In genomic region chr14:18893121-18893946, GRCm38 (mm10) we compare ENCODE assay signal across 8 mouse cellular contexts. TPM values are rescaled to one million over a fixed set of nuclear protein-coding genes. Genes with fewer than 3 reads are reported as not detected.
DNase-seq lines count a peak whose midpoint lies in the region; ATAC-seq and TF ChIP-seq lines count a peak whose summit lies in the region.

No protein-coding gene starts in this region.

- DNase-seq in NIH3T3 (ENCODE audit: low read depth), result peak; percentile 92
- DNase-seq in cerebellum, adult 9-10 months, result peak; percentile 92
- DNase-seq in frontal cortex, postnatal 14 days (ENCODE audit: low spot score in 2 of 2), result peak; percentile 72 to 77
- peak; percentile 88 to 93 for DNase-seq in layer of hippocampus, postnatal 10 days (ENCODE audit: low spot score in 2 of 2)
- peak; percentile 96 for DNase-seq in lung, postnatal 0 days (ENCODE audit: low spot score)
- peak; percentile 85 for DNase-seq in ovary, postnatal 14 days (ENCODE audit: low spot score)
- peak; percentile 76 to 89 for DNase-seq in thymus, postnatal 10 days (ENCODE audit: low spot score in 2 of 2)

- peak; percentile 94 for ATAC-seq in hindbrain, embryonic 12.5 days (ENCODE audit: low FRiP score)
- peak; percentile 94 for ATAC-seq in lung, postnatal 0 days

- no peaks in the 10 kb centered on the region for H3K9me3 ChIP-seq in hindbrain, embryonic 12.5 days (replicated peaks)
- H3K9me3 ChIP-seq in lung, postnatal 0 days (ENCODE audit: low read length), result no peaks in the 10 kb centered on the region

- H3K27me3 ChIP-seq in hindbrain, embryonic 12.5 days, result no peaks in the 10 kb centered on the region
- no peaks in the 10 kb centered on the region for H3K27me3 ChIP-seq in lung, postnatal 0 days (replicated peaks; ENCODE audit: insufficient read depth, low read length)

- no peak for TF ChIP-seq EP300 in lung, postnatal 0 days (IDR thresholded peaks at IDR 0.05)

- H3K36me3 ChIP-seq in hindbrain, embryonic 12.5 days, result no peaks in the 10 kb centered on the region
- no peaks in the 10 kb centered on the region for H3K36me3 ChIP-seq in lung, postnatal 0 days (ENCODE audit: insufficient read depth, low read length)

- H3K4me1 ChIP-seq in hindbrain, embryonic 12.5 days, result 0 out of 2 replicates have a peak, but pooled peaks cover 3% of the 10 kb centered on the region
- no peaks in the 10 kb centered on the region for H3K4me1 ChIP-seq in lung, postnatal 0 days (ENCODE audit: insufficient read depth, low read depth, low read length)

- peak overlapping the region; percentile 68 for H3K27ac ChIP-seq in hindbrain, embryonic 12.5 days
- peak overlapping the region; percentile 85 for H3K27ac ChIP-seq in lung, postnatal 0 days (ENCODE audit: low read length)

- WGBS in hindbrain, embryonic 12.5 days, result under 1% methylated on average over 73 of the region's 116 CpGs
- under 1% methylated on average over 36 of the region's 116 CpGs for WGBS in lung, postnatal 0 days

- TF ChIP-seq CTCF in lung, postnatal 0 days (IDR thresholded peaks at IDR 0.05), result peak; percentile 11; the same call in 1 of the 2 replicates

- H3K4me3 ChIP-seq in hindbrain, embryonic 12.5 days, result peak overlapping the region; percentile 65
- H3K4me3 ChIP-seq in lung, postnatal 0 days (ENCODE audit: low read depth, low read length), result peak overlapping the region; percentile 84

- H3K9ac ChIP-seq in hindbrain, embryonic 12.5 days, result peak overlapping the region; percentile 88
- H3K9ac ChIP-seq in lung, postnatal 0 days (replicated peaks; ENCODE audit: low read depth), result peak overlapping the region; percentile 65

- H3K4me2 ChIP-seq in hindbrain, embryonic 12.5 days (replicated peaks), result peak overlapping the region; percentile 75
- peak overlapping the region; percentile 75 for H3K4me2 ChIP-seq in lung, postnatal 0 days (replicated peaks; ENCODE audit: low read depth, low read length)

RNA-seq across cellular contexts. Expression of gene Ube2e2, which starts 0.7 kb away (rescaled TPM):
- polyA plus RNA-seq in hindbrain, embryonic 12.5 days (2016; fragmentation: Nextera tagmentation; extraction: Ambion mirVana), result 71.0 and 73.6 TPM in 2 replicates
- total RNA-seq in layer of hippocampus, postnatal 10 days (2021), result 100 to 1,000 TPM; 168 to 171 TPM
- 69.7 and 71.5 TPM in 2 replicates for polyA plus RNA-seq in lung, postnatal 0 days (2015; fragmentation: Nextera tagmentation; extraction: Ambion mirVana)

Comparison
In these comparisons a context has a peak if more than half of its experiments do, and no peak if none do; other contexts are left out.
1. Peak in every context shown above with its lines: DNase-seq, ATAC-seq, H3K4me3 ChIP-seq and H3K27ac ChIP-seq.